Mouse (Mus musculus): ENCODE measurements at regions not wholly inside any gene's neighbourhood (a gene's known extent, or its start where the extent isn't known, plus 50 kb on each side); places are given as distances from the start of the nearest gene placed in this dataset.
A peak's percentile ranks its signal among the peaks of the same experiment; 100 is the strongest.

- no peaks in the 10 kb centered on the region for H3K36me3 ChIP-seq (ENCODE audit: control insufficient read depth, insufficient read depth)
- H3K9ac ChIP-seq (ENCODE audit: low read depth, low read length): no peak overlapping the region
- no peak overlapping the region for H3K4me2 ChIP-seq (replicated peaks; ENCODE audit: low read depth)
- H3K4me1 ChIP-seq (replicated peaks; ENCODE audit: control insufficient read depth, insufficient read depth, low read length): no peaks in the 10 kb centered on the region
- no peaks in the 10 kb centered on the region for H3K9me3 ChIP-seq (ENCODE audit: control insufficient read depth)
- no peak overlapping the region for H3K4me3 ChIP-seq (ENCODE audit: low read depth, low read length)
- H3K27ac ChIP-seq (ENCODE audit: low read depth, low read length): no peak overlapping the region
- no peak for TF ChIP-seq CTCF (IDR thresholded peaks at IDR 0.05; ENCODE audit: low read depth)
- no peak for ATAC-seq
- no peaks in the 10 kb centered on the region for H3K27me3 ChIP-seq (replicated peaks; ENCODE audit: control insufficient read depth, insufficient read depth, low read length)
Observed at GRCm38 (mm10) chr17:16633426-16633825, 430.5 kb upstream of the Zfp960 start.

DNA sequence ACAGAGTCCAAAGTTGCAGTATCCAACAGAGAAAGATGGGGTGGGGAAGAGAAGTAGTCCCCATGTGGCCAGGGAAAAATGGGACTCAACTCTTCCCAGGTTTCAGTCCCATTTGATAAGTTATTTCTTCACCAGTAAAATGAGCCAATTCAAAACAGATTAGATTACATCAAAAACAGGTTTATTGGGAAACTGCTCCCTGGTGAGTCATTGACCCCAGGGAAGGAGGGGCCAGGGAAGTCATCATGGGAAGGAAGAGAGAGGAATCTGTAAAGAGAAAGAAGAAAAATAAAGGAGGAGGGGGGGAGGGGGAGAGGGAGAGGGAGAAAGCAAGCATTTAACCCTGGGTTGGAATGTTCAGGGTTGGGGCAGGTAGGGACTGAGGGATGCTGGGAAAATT lies 426.4 kb upstream of the Zfp960 start:
- Histone ChIP-seq H3K4me3 (ENCODE audit: low read depth, low read length) (no peak overlapping the region), H3K27ac (ENCODE audit: low read depth, low read length) (no peak overlapping the region), H3K4me2 (replicated peaks; ENCODE audit: low read depth) (no peak overlapping the region), H3K4me1 (replicated peaks; ENCODE audit: control insufficient read depth, insufficient read depth, low read length) (no peaks in the 10 kb centered on the region), H3K9me3 (ENCODE audit: control insufficient read depth) (no peaks in the 10 kb centered on the region), H3K27me3 (replicated peaks; ENCODE audit: control insufficient read depth, insufficient read depth, low read length) (no peaks in the 10 kb centered on the region), H3K36me3 (ENCODE audit: control insufficient read depth, insufficient read depth) (no peaks in the 10 kb centered on the region), H3K9ac (ENCODE audit: low read depth, low read length) (no peak overlapping the region)
- ATAC-seq: no peak
- TF ChIP-seq CTCF (IDR thresholded peaks at IDR 0.05; ENCODE audit: low read depth): no peak

- no peaks in the 10 kb centered on the region for H3K27me3 ChIP-seq (replicated peaks; ENCODE audit: control insufficient read depth, insufficient read depth, low read length)
- H3K36me3 ChIP-seq (ENCODE audit: control insufficient read depth, insufficient read depth): no peaks in the 10 kb centered on the region
- no peak overlapping the region for H3K9ac ChIP-seq (ENCODE audit: low read depth, low read length)
- no peaks in the 10 kb centered on the region for H3K4me1 ChIP-seq (replicated peaks; ENCODE audit: control insufficient read depth, insufficient read depth, low read length)
- no peak for TF ChIP-seq CTCF (IDR thresholded peaks at IDR 0.05; ENCODE audit: low read depth)
- H3K4me2 ChIP-seq (replicated peaks; ENCODE audit: low read depth): no peak overlapping the region
- ATAC-seq: no peak
- no peak overlapping the region for H3K4me3 ChIP-seq (ENCODE audit: low read depth, low read length)
- H3K27ac ChIP-seq (ENCODE audit: low read depth, low read length): no peak overlapping the region
- H3K9me3 ChIP-seq (ENCODE audit: control insufficient read depth): no peaks in the 10 kb centered on the region
- WGBS: 79% methylated on average over 1 of the region's 1 CpGs
Observed at GRCm38 (mm10) chr17:16647942-16648341, 416.0 kb upstream of the Zfp960 start.

DNA sequence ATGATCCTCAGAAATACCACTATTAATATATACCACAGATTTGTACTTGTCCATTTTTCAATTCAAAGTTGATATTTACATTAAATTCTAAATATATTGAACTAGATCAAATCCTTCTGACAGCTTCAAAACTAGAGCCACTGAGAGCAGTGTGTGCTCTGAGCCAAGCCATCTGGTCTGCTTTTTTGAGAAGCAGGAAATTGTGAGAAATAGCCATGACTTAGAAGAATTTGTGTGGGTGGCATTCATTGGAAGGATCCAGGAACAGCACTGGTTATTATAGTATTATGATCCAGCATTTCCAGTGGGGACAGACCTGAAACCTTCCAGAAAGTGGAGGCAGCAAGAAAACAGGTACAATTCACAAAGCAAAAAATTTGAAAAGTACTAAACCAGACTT lies 398.7 kb upstream of the Zfp960 start:
- Histone ChIP-seq H3K4me1 (replicated peaks; ENCODE audit: control insufficient read depth, insufficient read depth, low read length) (no peaks in the 10 kb centered on the region), H3K9me3 (ENCODE audit: control insufficient read depth) (no peaks in the 10 kb centered on the region), H3K36me3 (ENCODE audit: control insufficient read depth, insufficient read depth) (no peaks in the 10 kb centered on the region), H3K4me2 (replicated peaks; ENCODE audit: low read depth) (no peak overlapping the region), H3K27ac (ENCODE audit: low read depth, low read length) (no peak overlapping the region), H3K9ac (ENCODE audit: low read depth, low read length) (no peak overlapping the region), H3K4me3 (ENCODE audit: low read depth, low read length) (no peak overlapping the region), H3K27me3 (replicated peaks; ENCODE audit: control insufficient read depth, insufficient read depth, low read length) (no peaks in the 10 kb centered on the region)
- ATAC-seq: no peak
- TF ChIP-seq CTCF (IDR thresholded peaks at IDR 0.05; ENCODE audit: low read depth): no peak

DNA sequence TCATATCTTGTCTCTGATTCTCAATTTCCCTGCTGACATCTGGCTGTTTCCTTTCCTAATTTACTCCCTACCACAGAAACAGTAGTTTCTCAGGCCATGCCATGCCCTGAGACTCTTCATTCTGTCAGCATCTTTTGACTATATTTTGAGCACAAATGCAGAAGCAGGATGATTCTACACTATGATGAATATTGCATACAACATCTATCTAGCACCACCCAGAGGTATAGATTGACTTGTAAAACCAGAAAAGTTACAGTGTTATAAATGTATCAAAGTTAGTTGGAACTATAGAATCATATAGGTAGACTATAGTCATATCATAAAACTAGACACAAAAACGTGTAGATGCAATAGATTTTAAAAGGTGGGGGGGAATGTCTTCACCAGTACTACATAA lies 396.3 kb upstream of the Zfp960 start:
- Histone ChIP-seq H3K27ac (ENCODE audit: low read depth, low read length) (no peak overlapping the region), H3K9me3 (ENCODE audit: control insufficient read depth) (no peaks in the 10 kb centered on the region), H3K36me3 (ENCODE audit: control insufficient read depth, insufficient read depth) (no peaks in the 10 kb centered on the region), H3K4me2 (replicated peaks; ENCODE audit: low read depth) (no peak overlapping the region), H3K4me3 (ENCODE audit: low read depth, low read length) (no peak overlapping the region), H3K9ac (ENCODE audit: low read depth, low read length) (no peak overlapping the region), H3K27me3 (replicated peaks; ENCODE audit: control insufficient read depth, insufficient read depth, low read length) (no peaks in the 10 kb centered on the region), H3K4me1 (replicated peaks; ENCODE audit: control insufficient read depth, insufficient read depth, low read length) (no peaks in the 10 kb centered on the region)
- WGBS: 58% methylated on average over 1 of the region's 1 CpGs
- TF ChIP-seq CTCF (IDR thresholded peaks at IDR 0.05; ENCODE audit: low read depth): 0 out of 2 replicates have a peak, but pooled peaks have one; percentile 22
- ATAC-seq: no peak

GRCm38 (mm10) chr17:16704199-16704598 lies 359.7 kb upstream of the Zfp960 start:
- TF ChIP-seq CTCF (IDR thresholded peaks at IDR 0.05; ENCODE audit: low read depth): no peak
- no peak overlapping the region for H3K27ac ChIP-seq (ENCODE audit: low read depth, low read length)
- H3K4me1 ChIP-seq (replicated peaks; ENCODE audit: control insufficient read depth, insufficient read depth, low read length): no peaks in the 10 kb centered on the region
- H3K9ac ChIP-seq (ENCODE audit: low read depth, low read length): no peak overlapping the region
- H3K36me3 ChIP-seq (ENCODE audit: control insufficient read depth, insufficient read depth): no peaks in the 10 kb centered on the region
- no peaks in the 10 kb centered on the region for H3K9me3 ChIP-seq (ENCODE audit: control insufficient read depth)
- no peak overlapping the region for H3K4me2 ChIP-seq (replicated peaks; ENCODE audit: low read depth)
- no peak overlapping the region for H3K4me3 ChIP-seq (ENCODE audit: low read depth, low read length)
- H3K27me3 ChIP-seq (replicated peaks; ENCODE audit: control insufficient read depth, insufficient read depth, low read length): no peaks in the 10 kb centered on the region
- ATAC-seq: no peak

GRCm38 (mm10) chr17:16705890-16706289 lies 358.0 kb upstream of the Zfp960 start:
- H3K4me3 ChIP-seq (ENCODE audit: low read depth, low read length): no peak overlapping the region
- TF ChIP-seq CTCF (IDR thresholded peaks at IDR 0.05; ENCODE audit: low read depth): no peak
- no peaks in the 10 kb centered on the region for H3K36me3 ChIP-seq (ENCODE audit: control insufficient read depth, insufficient read depth)
- no peak for ATAC-seq
- H3K9me3 ChIP-seq (ENCODE audit: control insufficient read depth): no peaks in the 10 kb centered on the region
- 82% methylated on average over 1 of the region's 1 CpGs for WGBS
- no peak overlapping the region for H3K9ac ChIP-seq (ENCODE audit: low read depth, low read length)
- H3K27me3 ChIP-seq (replicated peaks; ENCODE audit: control insufficient read depth, insufficient read depth, low read length): no peaks in the 10 kb centered on the region
- H3K4me2 ChIP-seq (replicated peaks; ENCODE audit: low read depth): no peak overlapping the region
- no peak overlapping the region for H3K27ac ChIP-seq (ENCODE audit: low read depth, low read length)
- no peaks in the 10 kb centered on the region for H3K4me1 ChIP-seq (replicated peaks; ENCODE audit: control insufficient read depth, insufficient read depth, low read length)

All from intestine, postnatal 0 days (tissue).